Mouse (Mus musculus) B cell, adult (primary cell): ENCODE measurements around the gene Ap1s3. TPM values are rescaled to one million over a fixed set of nuclear protein-coding genes. Genes with fewer than 3 reads are reported as not detected.

ENCODE experiments used
- total RNA-seq: library from RNA; stranded (reverse); gene quantifications from 4 replicates; pipeline ENCODE4 v1.2.4, GENCODE M21; 2023; ENCODE audit not compliant: inconsistent age

Gene Ap1s3
- total RNA-seq, result 29.3 to 48.9 TPM (median 35.1 TPM) in 4 replicates

GRCm38 (mm10) chr1:79671543-79672337 lies at the start of gene Ap1s3:
TSS of gene Ap1s3 (minus strand) at chr1:79671972.

Other genes starting within 250 kb of the Ap1s3 start
- gene Scg2, start 231.9 kb downstream of the Ap1s3 start, total RNA-seq, result not detected in 4 replicates
- 16.8 to 17.9 TPM (median 17.6 TPM) in 4 replicates for gene Mrpl44, start 104.0 kb upstream of the Ap1s3 start, total RNA-seq
- gene Wdfy1, start 104.2 kb upstream of the Ap1s3 start, total RNA-seq, result 41.5 to 53.5 TPM (median 47.6 TPM) in 4 replicates
- 2.9 to 5.1 TPM (median 4.2 TPM) in 4 replicates for gene Serpine2, start 189.2 kb upstream of the Ap1s3 start, total RNA-seq